Mouse (Mus musculus) c-Kit-positive CD71-positive TER-119-positive erythroid progenitor cells, embryonic 14.5 days (primary cell): ENCODE results near the gene Lag3.

ENCODE experiments used
- DNase-seq: peaks from one replicate; pipeline ENCODE4 v3.0.0-alpha.2; 2013; ENCODE audit warnings: low spot score

Lag3 gene

GRCm38 (mm10) chr6:124919695-124920317 is 8.3 kb upstream of the Lag3 start, which contains the start of gene Ptms:
Gene Ptms (minus strand): TSS chr6:124920103.
- DNase-seq, result no peak

GRCm38 (mm10) chr6:124918890-124919627 is 7.6 kb upstream of the Lag3 start:
- no peak for DNase-seq

- no peak for DNase-seq
Observed at GRCm38 (mm10) chr6:124918331-124918690, 6.8 kb upstream of the Lag3 start.

GRCm38 (mm10) chr6:124917518-124918330 is 6.2 kb upstream of the Lag3 start:
- DNase-seq, result no peak

- peak; percentile 63 for DNase-seq
Observed at GRCm38 (mm10) chr6:124916695-124917517, 5.4 kb upstream of the Lag3 start.

- no peak for DNase-seq
Observed at GRCm38 (mm10) chr6:124915942-124916694, 4.6 kb upstream of the Lag3 start.

- DNase-seq, result no peak
Observed at GRCm38 (mm10) chr6:124915160-124915941, 3.8 kb upstream of the Lag3 start.

GRCm38 (mm10) chr6:124914511-124914910 is 3.0 kb upstream of the Lag3 start:
- DNase-seq, result no peak

- no peak for DNase-seq
Observed at GRCm38 (mm10) chr6:124913721-124914285, 2.3 kb upstream of the Lag3 start.

GRCm38 (mm10) chr6:124913214-124913613 is 1.7 kb upstream of the Lag3 start:
- DNase-seq, result no peak

- DNase-seq, result no peak
Observed at GRCm38 (mm10) chr6:124910032-124910431, 1.5 kb downstream of the Lag3 start.

- DNase-seq, result no peak
Observed at GRCm38 (mm10) chr6:124907767-124908166, 3.7 kb downstream of the Lag3 start.

GRCm38 (mm10) chr6:124904991-124905860 is 6.3 kb downstream of the Lag3 start:
- no peak for DNase-seq

GRCm38 (mm10) chr6:124904161-124904981 is 7.1 kb downstream of the Lag3 start:
- peak; percentile 70 for DNase-seq

- DNase-seq, result peak; percentile 86
Observed at GRCm38 (mm10) chr6:124903580-124904151, 7.8 kb downstream of the Lag3 start.

GRCm38 (mm10) chr6:124901851-124902250 is 9.7 kb downstream of the Lag3 start:
- no peak for DNase-seq

- no peak for DNase-seq
Observed at GRCm38 (mm10) chr6:124900801-124901480, 10.6 kb downstream of the Lag3 start.
